ENCODE assay signal across 12 mouse cellular contexts in genomic region chr2:32181364-32181763, GRCm38 (mm10). TPM values are rescaled to one million over a fixed set of nuclear protein-coding genes. Genes with fewer than 3 reads are reported as not detected.
DNase-seq lines count a peak whose midpoint lies in the region; ATAC-seq and TF ChIP-seq lines count a peak whose summit lies in the region.
"Had no signal": no experiment of that assay in that cellular context is flagged by ENCODE, and none has a peak within 500 bp of the region (broad histone marks: within the 10 kb centered on the region; RNA-seq: fewer than 3 reads in every experiment).

No protein-coding gene starts in this region.

- H3K9me3 ChIP-seq in heart, postnatal 0 days (replicated peaks; ENCODE audit: control insufficient read depth, low read length) = no peaks in the 10 kb centered on the region
- H3K9me3 ChIP-seq in heart, embryonic 12.5 days (replicated peaks) = no peaks in the 10 kb centered on the region
- no peaks in the 10 kb centered on the region for H3K9me3 ChIP-seq in midbrain, embryonic 16.5 days (replicated peaks; ENCODE audit: control insufficient read depth, low read length, poor library complexity, severe bottlenecking)
- H3K9me3 ChIP-seq in midbrain, postnatal 0 days (ENCODE audit: low read length) = no peaks in the 10 kb centered on the region
- H3K9me3 ChIP-seq in hindbrain, embryonic 16.5 days (ENCODE audit: control insufficient read depth, low read length) = no peaks in the 10 kb centered on the region
- H3K9me3 ChIP-seq: intestine, embryonic 15.5 days; liver, embryonic 12.5 days had no signal

- peaks cover 32% of the 10 kb centered on the region for H3K36me3 ChIP-seq in heart, postnatal 0 days (replicated peaks; ENCODE audit: control insufficient read depth, insufficient read depth, low read length)
- peaks cover 33% of the 10 kb centered on the region for H3K36me3 ChIP-seq in heart, embryonic 12.5 days
- H3K36me3 ChIP-seq in midbrain, embryonic 16.5 days (ENCODE audit: control insufficient read depth, insufficient read depth, low read length) = peaks cover 8% of the 10 kb centered on the region; the same call in 1 of the 2 replicates
- H3K36me3 ChIP-seq in midbrain, postnatal 0 days (ENCODE audit: insufficient read depth, low read length) = peaks cover 15% of the 10 kb centered on the region
- peaks cover 11% of the 10 kb centered on the region; the same call in 1 of the 2 replicates for H3K36me3 ChIP-seq in hindbrain, embryonic 16.5 days (ENCODE audit: control insufficient read depth, insufficient read depth, low read length)

- DNase-seq in heart, postnatal 0 days (ENCODE audit: low spot score) = no peak
- no peak for DNase-seq in midbrain, postnatal 0 days (ENCODE audit: low spot score)
- peak; percentile 76 for DNase-seq in thymus, postnatal 25 days
- no peak for DNase-seq in adipocyte (ENCODE audit: low spot score)
- DNase-seq: cerebellum, adult 11-12 months; lung, postnatal 10 days had no signal

- peaks cover 57% of the 10 kb centered on the region for H3K4me1 ChIP-seq in heart, postnatal 0 days (ENCODE audit: control insufficient read depth, insufficient read depth)
- H3K4me1 ChIP-seq in heart, embryonic 12.5 days (replicated peaks) = peaks cover 79% of the 10 kb centered on the region
- peaks cover 38% of the 10 kb centered on the region for H3K4me1 ChIP-seq in midbrain, embryonic 16.5 days (ENCODE audit: control insufficient read depth, insufficient read depth, low read length)
- peaks cover 3% of the 10 kb centered on the region for H3K4me1 ChIP-seq in midbrain, postnatal 0 days (ENCODE audit: insufficient read depth, low read length)
- H3K4me1 ChIP-seq in hindbrain, embryonic 16.5 days (ENCODE audit: control insufficient read depth, insufficient read depth, low read depth, low read length) = peaks cover 40% of the 10 kb centered on the region

- H3K9ac ChIP-seq in heart, postnatal 0 days (replicated peaks; ENCODE audit: low read depth, low read length) = no peak overlapping the region
- H3K9ac ChIP-seq in heart, embryonic 12.5 days = no peak overlapping the region
- H3K9ac ChIP-seq in midbrain, embryonic 16.5 days (ENCODE audit: low read depth, low read length) = no peak overlapping the region
- no peak overlapping the region for H3K9ac ChIP-seq in midbrain, postnatal 0 days (replicated peaks; ENCODE audit: low read length, poor library complexity, severe bottlenecking)
- H3K9ac ChIP-seq in hindbrain, embryonic 16.5 days (ENCODE audit: low read depth, low read length) = no peak overlapping the region
- H3K9ac ChIP-seq: intestine, embryonic 15.5 days; liver, embryonic 12.5 days had no signal

- no peak overlapping the region for H3K4me2 ChIP-seq in heart, postnatal 0 days (ENCODE audit: low read depth, low read length)
- H3K4me2 ChIP-seq in heart, embryonic 12.5 days = no peak overlapping the region
- no peak overlapping the region for H3K4me2 ChIP-seq in midbrain, embryonic 16.5 days (ENCODE audit: low read length)
- no peak overlapping the region for H3K4me2 ChIP-seq in midbrain, postnatal 0 days (ENCODE audit: low read depth, low read length, poor library complexity, severe bottlenecking)
- no peak overlapping the region for H3K4me2 ChIP-seq in hindbrain, embryonic 16.5 days (ENCODE audit: low read length)
- H3K4me2 ChIP-seq: intestine, embryonic 15.5 days; liver, embryonic 12.5 days had no signal

- H3K27me3 ChIP-seq in heart, postnatal 0 days (ENCODE audit: control insufficient read depth, insufficient read depth, low read length) = no peaks in the 10 kb centered on the region
- no peaks in the 10 kb centered on the region for H3K27me3 ChIP-seq in heart, embryonic 12.5 days (replicated peaks)
- no peaks in the 10 kb centered on the region for H3K27me3 ChIP-seq in midbrain, embryonic 16.5 days (ENCODE audit: control insufficient read depth, insufficient read depth, low read depth, low read length)
- H3K27me3 ChIP-seq in midbrain, postnatal 0 days (ENCODE audit: insufficient read depth, low read length) = no peaks in the 10 kb centered on the region
- no peaks in the 10 kb centered on the region for H3K27me3 ChIP-seq in hindbrain, embryonic 16.5 days (replicated peaks; ENCODE audit: control insufficient read depth, insufficient read depth, low read length)
- H3K27me3 ChIP-seq: intestine, embryonic 15.5 days; liver, embryonic 12.5 days had no signal

- TF ChIP-seq CTCF in heart, postnatal 0 days (IDR thresholded peaks at IDR 0.05; ENCODE audit: low read depth) = no peak
- no peak for TF ChIP-seq CTCF in midbrain, postnatal 0 days (IDR thresholded peaks at IDR 0.05)

- no peak for ATAC-seq in heart, postnatal 0 days (ENCODE audit: insufficient read depth, low read depth)
- ATAC-seq in heart, embryonic 12.5 days (ENCODE audit: insufficient number of reproducible peaks, low FRiP score) = no peak
- no peak for ATAC-seq in midbrain, embryonic 16.5 days
- ATAC-seq in midbrain, postnatal 0 days (ENCODE audit: low FRiP score) = no peak
- ATAC-seq in hindbrain, embryonic 16.5 days = no peak
- no peak for ATAC-seq in activated CD4-positive, CD25-positive, alpha-beta regulatory T cell, adult 4 months
- ATAC-seq: intestine, embryonic 15.5 days; liver, embryonic 12.5 days had no signal

- no peak overlapping the region for H3K4me3 ChIP-seq in heart, postnatal 0 days (ENCODE audit: low read depth, low read length)
- H3K4me3 ChIP-seq in heart, embryonic 12.5 days = no peak overlapping the region
- no peak overlapping the region for H3K4me3 ChIP-seq in midbrain, embryonic 16.5 days (ENCODE audit: low read depth, low read length)
- no peak overlapping the region for H3K4me3 ChIP-seq in midbrain, postnatal 0 days (ENCODE audit: low read depth, low read length)
- no peak overlapping the region for H3K4me3 ChIP-seq in hindbrain, embryonic 16.5 days (ENCODE audit: low read length)
- H3K4me3 ChIP-seq: intestine, embryonic 15.5 days; liver, embryonic 12.5 days had no signal

- WGBS in heart, postnatal 0 days = 77% methylated on average over 5 of the region's 5 CpGs
- 82% methylated on average over 5 of the region's 5 CpGs for WGBS in heart, embryonic 12.5 days
- 70% methylated on average over 5 of the region's 5 CpGs for WGBS in midbrain, embryonic 16.5 days
- 59% methylated on average over 5 of the region's 5 CpGs for WGBS in midbrain, postnatal 0 days
- WGBS in hindbrain, embryonic 16.5 days = 55% methylated on average over 5 of the region's 5 CpGs

- no peak for TF ChIP-seq EP300 in heart, postnatal 0 days (IDR thresholded peaks at IDR 0.05; ENCODE audit: low read depth)

- peak overlapping the region; percentile 13; the same call in 1 of the 2 replicates for H3K27ac ChIP-seq in heart, postnatal 0 days (ENCODE audit: low read depth)
- no peak overlapping the region for H3K27ac ChIP-seq in heart, embryonic 12.5 days (ENCODE audit: poor library complexity, severe bottlenecking)
- peak overlapping the region; percentile 29; the same call in 1 of the 2 replicates for H3K27ac ChIP-seq in midbrain, embryonic 16.5 days (ENCODE audit: low read length)
- no peak overlapping the region for H3K27ac ChIP-seq in midbrain, postnatal 0 days (ENCODE audit: low read depth, low read length)
- 0 out of 2 replicates have a peak overlapping the region, but pooled peaks have one; percentile 2 for H3K27ac ChIP-seq in hindbrain, embryonic 16.5 days (ENCODE audit: low read depth, low read length)
- H3K27ac ChIP-seq: intestine, embryonic 15.5 days; liver, embryonic 12.5 days had no signal

RNA-seq across cellular contexts. Expression of gene Prrc2b, which starts 30.5 kb away (rescaled TPM):
- total RNA-seq in heart, postnatal 0 days (2014; rRNA removed; ENCODE audit: low replicate concordance) = 66.5 and 74.1 TPM in 2 replicates
- 16.1 and 19.5 TPM in 2 replicates for polyA plus RNA-seq in heart, postnatal 0 days (2015; fragmentation: Nextera tagmentation; extraction: Ambion mirVana)
- polyA plus RNA-seq in heart, embryonic 12.5 days (2016; fragmentation: Nextera tagmentation; extraction: Ambion mirVana) = 54.7 and 66.5 TPM in 2 replicates
- 69.8 and 77.9 TPM in 2 replicates for polyA plus RNA-seq in midbrain, embryonic 16.5 days (2015; fragmentation: Nextera tagmentation; extraction: Ambion mirVana)
- 164 and 215 TPM in 2 replicates for total RNA-seq in midbrain, postnatal 0 days (2014; rRNA removed)
- polyA plus RNA-seq in midbrain, postnatal 0 days (2015; fragmentation: Nextera tagmentation; extraction: Ambion mirVana) = 51.5 and 65.9 TPM in 2 replicates
- polyA plus RNA-seq in hindbrain, embryonic 16.5 days (2015; fragmentation: Nextera tagmentation; extraction: Ambion mirVana) = 49.7 and 66.2 TPM in 2 replicates
- 10 to 100 TPM; 32.0 to 32.6 TPM for polyA plus RNA-seq in activated CD4-positive, CD25-positive, alpha-beta regulatory T cell, adult 4 months (2017; shearing (Covaris generic))

RNA-seq across cellular contexts. Expression of gene Pomt1, which starts 55.0 kb away (rescaled TPM):
- total RNA-seq in heart, postnatal 0 days (2014; rRNA removed; ENCODE audit: low replicate concordance) = 19.8 and 21.4 TPM in 2 replicates
- 6.7 and 7.4 TPM in 2 replicates for polyA plus RNA-seq in heart, postnatal 0 days (2015; fragmentation: Nextera tagmentation; extraction: Ambion mirVana)
- polyA plus RNA-seq in heart, embryonic 12.5 days (2016; fragmentation: Nextera tagmentation; extraction: Ambion mirVana) = 16.6 and 18.3 TPM in 2 replicates
- polyA plus RNA-seq in midbrain, embryonic 16.5 days (2015; fragmentation: Nextera tagmentation; extraction: Ambion mirVana) = 36.4 and 36.5 TPM in 2 replicates
- total RNA-seq in midbrain, postnatal 0 days (2014; rRNA removed) = 48.6 and 48.9 TPM in 2 replicates
- 21.5 and 23.5 TPM in 2 replicates for polyA plus RNA-seq in midbrain, postnatal 0 days (2015; fragmentation: Nextera tagmentation; extraction: Ambion mirVana)
- 32.6 and 34.1 TPM in 2 replicates for polyA plus RNA-seq in hindbrain, embryonic 16.5 days (2015; fragmentation: Nextera tagmentation; extraction: Ambion mirVana)
- polyA plus RNA-seq in activated CD4-positive, CD25-positive, alpha-beta regulatory T cell, adult 4 months (2017; shearing (Covaris generic)) = 1 to 10 TPM; 2.5 to 3.8 TPM

Comparison
In these comparisons a context has a peak if more than half of its experiments do, and no peak if none do; other contexts are left out.
1. H3K27ac ChIP-seq: peak in heart, postnatal 0 days (single experiment), midbrain, embryonic 16.5 days (single experiment) and hindbrain, embryonic 16.5 days (single experiment); none in heart, embryonic 12.5 days (single experiment) and midbrain, postnatal 0 days (single experiment).